Mouse (Mus musculus) liver, embryonic 14.5 days (tissue): Measurements from ENCODE around the gene Tns3. TPM values are rescaled to one million over a fixed set of nuclear protein-coding genes. Genes with fewer than 3 reads are reported as not detected.

ENCODE experiments used
- ATAC-seq: fragments of 200-750 bp; cut with Nextera tagmentation; 2 replicates; pipeline ENCODE4 v1.8.0; 2017; ENCODE audit warnings: moderate number of reproducible peaks, mild to moderate bottlenecking, moderate library complexity; ENCODE audit not compliant: insufficient read depth
- DNase-seq, 3 experiments: peaks; one replicate each; pipeline ENCODE4 v3.0.0-alpha.2; 2012 to 2013; ENCODE audit warnings: low read depth in 3 of 3, low spot score in 3 of 3
- H3K27ac ChIP-seq: fragments of 300-500 bp; sonication (generic); 2 replicates; pipeline ENCODE4 v1.5.1; 2014; ENCODE audit warnings: moderate library complexity, mild to moderate bottlenecking, control low read depth, inconsistent platforms
- H3K27me3 ChIP-seq: fragments of 300-500 bp; sonication (generic); 2 replicates; pipeline ENCODE4 v1.6.1; 2014; ENCODE audit warnings: mild to moderate bottlenecking, low read length, moderate library complexity; ENCODE audit not compliant: control insufficient read depth, insufficient read depth
- H3K36me3 ChIP-seq: fragments of 300-500 bp; sonication (generic); replicated peaks from 2 replicates; pipeline ENCODE4 v1.6.1; 2014; ENCODE audit warnings: low read depth; ENCODE audit not compliant: control insufficient read depth, insufficient read depth
- H3K4me1 ChIP-seq, 2 experiments: fragments of 200-500 bp in 1 of 2; fragments of 300-500 bp in 1 of 2; sonication (generic) in 1 of 2; replicated peaks; 2 replicates each; pipeline ENCODE4 v1.6.1; 2012 to 2014; ENCODE audit warnings: antibody characterized with exemption in 1 of 2, inconsistent platforms in 1 of 2, low read length in 1 of 2; ENCODE audit not compliant: control insufficient read depth in 2 of 2, insufficient read depth in 2 of 2
- H3K4me2 ChIP-seq: fragments of 300-500 bp; sonication (generic); 2 replicates; pipeline ENCODE4 v1.6.1; 2014; ENCODE audit warnings: low read depth, mild to moderate bottlenecking, control low read depth, moderate library complexity
- H3K4me3 ChIP-seq, 2 experiments: fragments of 200-500 bp in 1 of 2; fragments of 300-500 bp in 1 of 2; sonication (generic) in 1 of 2; 2 replicates each; pipeline ENCODE4 v1.5.1; 2012 to 2014; ENCODE audit warnings: low read depth in 2 of 2, low read length in 2 of 2, mild to moderate bottlenecking in 2 of 2, control low read depth in 1 of 2, inconsistent platforms in 1 of 2, moderate library complexity in 1 of 2; ENCODE audit not compliant: insufficient read depth in 1 of 2
- H3K9ac ChIP-seq: fragments of 300-500 bp; sonication (generic); replicated peaks from 2 replicates; pipeline ENCODE4 v1.6.1; 2014; ENCODE audit warnings: mild to moderate bottlenecking, control low read depth, moderate library complexity
- H3K9me3 ChIP-seq: fragments of 300-500 bp; sonication (generic); 2 replicates; pipeline ENCODE4 v1.6.1; 2016; ENCODE audit warnings: low read length, mixed read lengths; ENCODE audit not compliant: control insufficient read depth
- CTCF ChIP-seq: IDR thresholded peaks from 2 replicates; pipeline ENCODE4 v1.5.1; 2016; ENCODE audit warnings: antibody characterized with exemption, low read depth, control low read depth
- EP300 ChIP-seq: IDR thresholded peaks from 2 replicates; pipeline ENCODE4 v1.6.1; 2016; ENCODE audit warnings: antibody characterized with exemption, low read depth
- WGBS: fragments of 180-500 bp; shearing (Covaris S2); extraction: QIAGEN DNeasy Blood & Tissue Kit; methylation state at CpG from one replicate; pipeline ENCODE4 v1.1.7; 2014; ENCODE audit not compliant: insufficient replicate concordance; 5-methylcytosine and 5-hydroxymethylcytosine counted together
- polyA plus RNA-seq, 2 experiments: library from polyadenylated mRNA; depleted of rRNA in 1 of 2; stranded (reverse) in 1 of 2; unstranded in 1 of 2; fragments of >200 nt; fragmentation: Nextera tagmentation in 1 of 2; extraction: Ambion mirVana in 1 of 2; gene quantifications; 2 replicates each; pipeline versions ENCODE4 v1.2.1 to v1.2.3; 2012 to 2014

The Tns3 gene
- polyA plus RNA-seq, 2 experiments, result 2.0 to 3.0 TPM

DNA sequence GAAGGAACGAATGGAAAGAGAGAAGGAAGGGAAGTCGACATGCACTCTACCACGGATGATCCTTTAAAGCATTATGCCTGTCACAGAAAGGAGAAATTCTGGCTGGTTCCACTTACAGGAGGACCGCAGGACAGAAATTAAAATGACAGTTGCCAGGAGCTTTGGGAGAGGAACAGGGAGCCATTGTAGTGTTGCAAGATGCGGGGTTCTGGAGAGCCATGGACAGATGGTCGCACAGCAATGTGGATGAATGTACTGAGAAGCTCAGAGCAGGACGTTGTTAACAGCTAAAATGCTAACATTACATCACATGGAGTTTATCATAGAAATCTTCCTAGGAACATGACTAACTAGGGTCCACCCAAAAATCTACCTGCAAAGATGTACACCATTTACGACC is 6.8 kb downstream of the Tns3 start:
- 58% methylated on average over 8 of the region's 8 CpGs for WGBS
- ATAC-seq (no peak), DNase-seq (no peak)
- no peaks in the 10 kb centered on the region for H3K27me3 ChIP-seq
- no peaks in the 10 kb centered on the region for H3K9me3 ChIP-seq
- no peak for TF ChIP-seq CTCF
- no peak for TF ChIP-seq EP300
- peaks cover 0 to 6% of the 10 kb centered on the region in 2 experiments; a peak in 2 of 4 replicates for H3K4me1 ChIP-seq
- no peak overlapping the region for H3K4me3 ChIP-seq
- no peak overlapping the region for H3K4me2 ChIP-seq
- H3K27ac ChIP-seq, result no peak overlapping the region
- H3K9ac ChIP-seq, result no peak overlapping the region
- H3K36me3 ChIP-seq, result no peaks in the 10 kb centered on the region

DNA sequence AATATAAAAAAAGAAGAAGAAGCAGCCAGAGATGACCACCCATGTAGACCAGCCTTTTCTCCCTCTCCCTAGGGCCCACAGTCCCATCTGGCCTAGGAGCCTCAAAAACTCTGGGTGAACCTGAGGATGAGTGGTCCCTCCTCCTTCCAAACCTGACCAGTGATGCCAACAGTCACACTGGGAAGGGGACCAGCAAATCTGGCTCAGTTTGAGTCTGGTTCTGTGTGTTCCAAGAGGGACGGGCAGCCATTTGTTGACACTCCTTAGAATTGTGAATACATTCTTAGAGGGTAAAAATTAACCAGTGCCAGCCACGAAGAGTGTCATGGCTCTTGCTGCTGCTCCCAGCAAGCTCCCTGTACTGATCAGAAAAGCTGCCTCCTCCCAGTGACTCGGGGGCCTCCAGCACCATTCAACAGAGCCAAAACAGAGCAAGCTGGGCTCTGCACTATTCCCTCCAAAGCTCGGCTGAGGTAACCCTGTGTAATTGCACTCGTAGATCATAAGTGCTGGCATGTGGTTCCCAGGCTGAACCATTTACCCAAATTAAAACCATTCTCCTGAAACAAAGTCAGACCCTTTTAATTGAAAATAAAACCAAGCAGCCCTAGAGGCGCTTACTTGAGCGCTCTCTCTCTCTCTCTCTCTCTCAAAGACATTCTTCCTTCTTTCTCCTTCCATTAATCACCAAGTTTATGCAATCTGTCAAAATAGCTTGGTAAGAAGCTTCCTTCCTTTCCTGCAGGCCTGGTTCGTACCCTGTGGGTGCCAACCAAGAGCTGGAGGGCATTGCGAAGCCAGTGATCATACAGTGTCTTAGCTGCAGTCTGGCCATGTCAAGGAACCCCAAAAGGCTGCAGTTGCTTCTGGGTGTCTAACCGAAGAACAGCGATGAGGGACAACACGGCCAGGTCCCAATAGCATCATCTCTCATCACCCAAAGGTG is 7.6 kb downstream of the Tns3 start:
- no peaks in the 10 kb centered on the region for H3K27me3 ChIP-seq
- H3K4me2 ChIP-seq, result no peak overlapping the region
- H3K9me3 ChIP-seq, result no peaks in the 10 kb centered on the region
- no peaks in the 10 kb centered on the region for H3K36me3 ChIP-seq
- no peak for TF ChIP-seq CTCF
- no peak for TF ChIP-seq EP300
- no peak for DNase-seq
- no peak overlapping the region for H3K27ac ChIP-seq
- ATAC-seq, result no peak
- no peak overlapping the region for H3K4me3 ChIP-seq
- 54% methylated on average over 12 of the region's 12 CpGs for WGBS
- peaks cover 0 to 11% of the 10 kb centered on the region in 2 experiments; a peak in 2 of 4 replicates for H3K4me1 ChIP-seq
- no peak overlapping the region for H3K9ac ChIP-seq

GRCm38 (mm10) chr11:8653800-8654295 is 10.5 kb downstream of the Tns3 start:
- DNase-seq, result no peak
- no peak overlapping the region for H3K4me3 ChIP-seq
- no peak overlapping the region for H3K4me2 ChIP-seq
- H3K36me3 ChIP-seq, result no peaks in the 10 kb centered on the region
- no peak for ATAC-seq
- H3K4me1 ChIP-seq, result peaks cover 0 to 8% of the 10 kb centered on the region in 2 experiments; a peak in 2 of 4 replicates
- 79% methylated on average over 13 of the region's 13 CpGs for WGBS
- H3K9me3 ChIP-seq, result no peaks in the 10 kb centered on the region
- TF ChIP-seq CTCF, result no peak
- no peak for TF ChIP-seq EP300
- no peaks in the 10 kb centered on the region for H3K27me3 ChIP-seq
- H3K27ac ChIP-seq, result no peak overlapping the region
- H3K9ac ChIP-seq, result no peak overlapping the region

- Histone ChIP-seq H3K9me3 (no peaks in the 10 kb centered on the region), H3K4me1 (peaks cover 0 to 8% of the 10 kb centered on the region in 2 experiments; a peak in 2 of 4 replicates), H3K27ac (no peak overlapping the region), H3K27me3 (no peaks in the 10 kb centered on the region), H3K36me3 (no peaks in the 10 kb centered on the region), H3K4me2 (no peak overlapping the region), H3K9ac (no peak overlapping the region), H3K4me3 (no peak overlapping the region)
- TF ChIP-seq CTCF (0 out of 2 replicates have a peak, but pooled peaks have one; percentile 10), EP300 (no peak)
- 58% methylated on average over 10 of the region's 10 CpGs for WGBS
- ATAC-seq (no peak), DNase-seq (no peak)
Observed at GRCm38 (mm10) chr11:8652792-8653645, 11.3 kb downstream of the Tns3 start.
